Mouse (Mus musculus) liver, embryonic 16.5 days (tissue): Measurements from ENCODE around the gene Auh. TPM values are rescaled to one million over a fixed set of nuclear protein-coding genes. Genes with fewer than 3 reads are reported as not detected.

ENCODE experiments used
- ATAC-seq: fragments of 200-750 bp; cut with Nextera tagmentation; 2 replicates; pipeline ENCODE4 v1.8.0; 2017; ENCODE audit warnings: low read depth, mild to moderate bottlenecking, moderate number of reproducible peaks, moderate library complexity
- H3K27ac ChIP-seq: fragments of 300-500 bp; sonication (generic); 2 replicates; pipeline ENCODE4 v1.5.1; 2014; ENCODE audit warnings: mild to moderate bottlenecking, low read length
- H3K27me3 ChIP-seq: fragments of 300-500 bp; sonication (generic); 2 replicates; pipeline ENCODE4 v1.6.1; 2014; ENCODE audit warnings: low read depth, low read length, mixed read lengths; ENCODE audit not compliant: control insufficient read depth, insufficient read depth
- H3K36me3 ChIP-seq: fragments of 300-500 bp; sonication (generic); 2 replicates; pipeline ENCODE4 v1.6.1; 2014; ENCODE audit warnings: mild to moderate bottlenecking; ENCODE audit not compliant: control insufficient read depth, insufficient read depth
- H3K4me1 ChIP-seq: fragments of 300-500 bp; sonication (generic); 2 replicates; pipeline ENCODE4 v1.6.1; 2014; ENCODE audit warnings: low read depth, low read length, mixed read lengths; ENCODE audit not compliant: control insufficient read depth
- H3K4me2 ChIP-seq: fragments of 300-500 bp; sonication (generic); 2 replicates; pipeline ENCODE4 v1.6.1; 2014; ENCODE audit warnings: low read depth, low read length, mixed read lengths
- H3K4me3 ChIP-seq: fragments of 300-500 bp; sonication (generic); 2 replicates; pipeline ENCODE4 v1.5.1; 2014; ENCODE audit warnings: low read depth, mild to moderate bottlenecking, low read length
- H3K9ac ChIP-seq: fragments of 300-500 bp; sonication (generic); 2 replicates; pipeline ENCODE4 v1.6.1; 2014; ENCODE audit warnings: low read depth, low read length
- H3K9me3 ChIP-seq: fragments of 300-500 bp; sonication (generic); replicated peaks from 2 replicates; pipeline ENCODE4 v1.6.1; 2016; ENCODE audit warnings: low read length; ENCODE audit not compliant: control insufficient read depth
- WGBS: fragments of 180-500 bp; shearing (Covaris S2); extraction: QIAGEN DNeasy Blood & Tissue Kit; methylation state at CpG from one replicate; pipeline ENCODE4 v1.1.7; 2014; ENCODE audit not compliant: insufficient replicate concordance; 5-methylcytosine and 5-hydroxymethylcytosine counted together
- polyA plus RNA-seq: library from polyadenylated mRNA; unstranded; fragments of >200 nt; fragmentation: Nextera tagmentation; extraction: Ambion mirVana; gene quantifications from 2 replicates; pipeline ENCODE4 v1.2.1, GENCODE M21; 2015

Gene Auh
- polyA plus RNA-seq, 1 experiment from 2014 or later: 26.8 TPM

DNA sequence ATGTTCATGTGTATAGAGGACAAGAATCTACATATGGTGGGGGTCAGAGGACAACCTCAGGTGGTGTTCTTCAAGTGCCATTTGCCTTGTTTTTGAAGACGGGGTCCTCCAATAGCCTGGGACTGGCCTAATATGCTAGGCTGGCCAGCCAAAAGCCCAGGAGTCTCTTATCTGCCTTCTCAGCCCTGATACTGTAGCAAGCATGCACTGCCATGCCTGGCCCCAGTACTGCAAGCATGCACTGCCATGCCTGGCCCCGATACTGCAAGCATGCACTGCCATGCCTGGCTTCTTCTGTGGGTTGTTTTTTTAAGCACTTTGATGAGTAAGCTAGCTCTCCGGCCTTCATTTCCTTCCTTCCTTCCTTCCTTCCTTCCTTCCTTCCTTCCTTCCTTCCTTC lies 115.7 kb downstream of the Auh start:
- Histone ChIP-seq H3K4me2 (no peak overlapping the region), H3K36me3 (no peaks in the 10 kb centered on the region), H3K9me3 (no peaks in the 10 kb centered on the region), H3K4me1 (peaks cover 7% of the 10 kb centered on the region), H3K4me3 (no peak overlapping the region), H3K9ac (no peak overlapping the region), H3K27me3 (no peaks in the 10 kb centered on the region), H3K27ac (no peak overlapping the region)
- WGBS: 54% methylated on average over 3 of the region's 3 CpGs
- peak; percentile 53 for ATAC-seq

DNA sequence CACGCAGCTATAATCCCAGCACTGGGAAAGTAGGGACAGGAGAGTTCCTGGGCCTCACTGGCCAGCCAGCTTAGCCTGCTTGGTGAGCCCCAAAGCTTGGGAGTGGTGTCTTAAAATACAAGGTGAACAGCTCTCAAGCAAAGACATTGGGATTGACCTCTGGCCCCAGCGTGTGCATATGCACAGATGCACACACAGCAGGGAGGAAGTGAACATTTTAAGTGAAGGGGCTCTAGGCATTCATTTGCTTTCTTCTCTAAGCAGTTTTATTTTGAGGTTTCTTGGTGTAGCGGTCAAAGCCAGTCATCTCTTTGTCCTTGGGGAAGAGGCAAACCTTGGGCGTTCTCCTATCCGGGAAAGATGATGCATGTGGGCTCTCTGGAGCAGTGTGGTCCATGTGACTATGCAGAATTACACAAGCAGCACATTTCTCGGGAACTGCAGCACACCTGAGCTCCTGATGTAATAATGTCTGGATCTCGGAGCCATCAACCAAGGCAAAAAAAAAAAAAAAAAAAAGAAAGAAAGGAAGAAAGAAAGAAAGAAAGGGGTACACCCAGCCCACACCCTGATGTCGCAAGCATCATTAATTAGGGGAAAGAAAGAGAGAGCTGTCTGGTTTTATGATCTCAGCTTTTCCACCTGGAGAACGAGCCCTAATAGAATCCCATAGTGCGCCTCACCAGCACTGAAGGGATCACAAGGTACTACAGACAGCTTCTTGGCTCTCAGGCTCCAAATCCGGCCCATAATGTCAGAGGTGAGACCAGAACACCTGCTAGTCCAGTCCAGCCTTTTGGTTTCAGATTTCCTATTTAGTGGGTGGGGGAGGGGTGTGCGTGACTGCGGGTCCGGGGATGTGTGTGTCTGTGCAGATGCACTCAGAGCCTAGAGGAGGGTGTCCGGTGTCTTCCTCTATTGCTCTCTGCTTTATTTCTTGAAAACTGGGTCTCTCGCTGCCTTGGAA lies 116.6 kb downstream of the Auh start:
- H3K36me3 ChIP-seq: no peaks in the 10 kb centered on the region
- H3K27ac ChIP-seq: no peak overlapping the region
- peaks cover 4% of the 10 kb centered on the region for H3K4me1 ChIP-seq
- H3K4me3 ChIP-seq: no peak overlapping the region
- no peaks in the 10 kb centered on the region for H3K9me3 ChIP-seq
- no peak overlapping the region for H3K9ac ChIP-seq
- WGBS: 71% methylated on average over 16 of the region's 16 CpGs
- ATAC-seq: no peak
- no peaks in the 10 kb centered on the region for H3K27me3 ChIP-seq
- H3K4me2 ChIP-seq: no peak overlapping the region

DNA sequence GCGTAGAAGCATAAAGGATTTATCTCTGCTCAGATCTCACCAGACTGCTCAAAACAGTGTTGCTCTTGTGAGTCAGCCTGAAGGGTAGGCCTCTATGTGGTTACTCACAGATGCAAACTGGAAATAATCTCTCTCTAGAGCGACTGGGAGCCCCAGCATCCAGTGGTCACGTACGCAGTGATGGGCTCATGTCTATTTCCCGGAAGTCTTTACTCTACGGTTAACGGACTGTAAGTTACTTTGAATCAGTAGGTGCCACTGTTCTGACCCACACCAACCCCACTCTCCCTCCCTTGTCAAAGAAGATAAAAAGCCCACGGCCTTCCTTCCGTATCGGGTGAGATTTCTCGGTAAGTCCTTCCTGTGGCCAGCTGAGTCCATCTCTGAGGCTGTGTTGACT lies 121.8 kb downstream of the Auh start:
- WGBS: 29% methylated on average over 11 of the region's 11 CpGs
- H3K27me3 ChIP-seq: no peaks in the 10 kb centered on the region
- H3K4me3 ChIP-seq: no peak overlapping the region
- H3K27ac ChIP-seq: no peak overlapping the region
- H3K9me3 ChIP-seq: no peaks in the 10 kb centered on the region
- H3K36me3 ChIP-seq: no peaks in the 10 kb centered on the region
- no peak overlapping the region for H3K4me2 ChIP-seq
- H3K4me1 ChIP-seq: no peaks in the 10 kb centered on the region
- no peak overlapping the region for H3K9ac ChIP-seq
- ATAC-seq: no peak

DNA sequence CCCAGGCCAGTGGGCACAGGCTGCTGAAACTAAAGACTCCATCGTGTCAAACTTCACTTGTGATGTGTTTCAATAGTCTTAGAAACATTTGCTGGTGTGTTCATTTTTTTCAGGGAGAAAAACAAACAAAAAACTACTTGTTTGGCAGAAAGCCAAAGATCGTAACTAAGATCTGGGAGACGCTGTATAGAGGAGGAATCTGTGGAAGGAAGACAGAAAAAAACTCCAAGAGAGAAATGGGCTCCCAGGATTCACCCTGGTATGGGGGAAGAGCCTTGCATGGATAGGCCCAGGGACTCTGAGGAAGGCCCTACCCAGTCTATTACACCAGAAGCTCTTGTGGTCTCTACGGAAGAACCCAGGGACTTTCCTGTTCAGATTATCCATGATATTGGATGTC lies 123.5 kb downstream of the Auh start:
- H3K4me3 ChIP-seq: no peak overlapping the region
- H3K27me3 ChIP-seq: no peaks in the 10 kb centered on the region
- H3K4me2 ChIP-seq: no peak overlapping the region
- ATAC-seq: no peak
- 50% methylated on average over 4 of the region's 4 CpGs for WGBS
- no peaks in the 10 kb centered on the region for H3K9me3 ChIP-seq
- no peaks in the 10 kb centered on the region for H3K36me3 ChIP-seq
- H3K9ac ChIP-seq: no peak overlapping the region
- no peak overlapping the region for H3K27ac ChIP-seq
- H3K4me1 ChIP-seq: no peaks in the 10 kb centered on the region

DNA sequence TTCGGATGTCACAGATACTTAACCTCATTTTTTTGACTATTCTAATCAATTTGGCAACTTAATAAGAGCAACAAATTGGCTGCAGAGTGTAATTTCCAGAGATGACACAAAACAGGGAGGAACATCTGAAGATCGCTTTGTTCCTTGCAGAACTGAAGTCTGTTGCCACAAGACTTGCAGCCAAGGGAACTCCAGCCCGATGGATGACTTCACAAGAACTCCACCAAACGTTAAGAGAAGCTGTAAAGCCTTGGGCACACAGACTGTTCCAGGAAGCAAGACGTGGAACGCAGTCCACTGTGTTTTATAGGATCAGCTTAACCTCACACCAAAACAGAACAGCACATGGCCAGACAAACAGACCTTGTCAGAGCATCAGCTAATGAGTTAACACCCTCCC lies 123.9 kb downstream of the Auh start:
- ATAC-seq: no peak
- Histone ChIP-seq H3K9ac (no peak overlapping the region), H3K9me3 (no peaks in the 10 kb centered on the region), H3K36me3 (no peaks in the 10 kb centered on the region), H3K4me3 (no peak overlapping the region), H3K4me1 (no peaks in the 10 kb centered on the region), H3K4me2 (no peak overlapping the region), H3K27ac (no peak overlapping the region), H3K27me3 (no peaks in the 10 kb centered on the region)
- 53% methylated on average over 6 of the region's 6 CpGs for WGBS

DNA sequence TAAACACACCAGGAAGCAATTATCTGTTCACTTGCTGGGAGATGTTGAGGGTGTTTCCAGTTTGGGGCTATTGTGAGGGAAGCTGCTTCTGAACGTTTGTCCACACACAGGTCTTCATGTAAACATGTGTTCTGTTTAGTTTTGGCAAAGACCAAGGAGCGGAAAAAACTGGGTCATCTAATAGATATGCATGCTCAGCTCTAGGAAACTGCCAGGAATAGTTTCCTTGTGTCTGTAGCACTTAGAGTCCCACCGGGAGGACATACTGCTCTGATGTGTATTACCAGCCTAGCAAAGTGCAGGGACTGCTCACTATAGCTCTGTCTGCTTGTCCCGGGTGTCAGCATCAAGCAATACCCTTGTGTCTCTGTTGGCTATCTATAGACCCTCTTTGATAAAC lies 127.0 kb downstream of the Auh start:
- H3K4me3 ChIP-seq: no peak overlapping the region
- H3K9ac ChIP-seq: no peak overlapping the region
- WGBS: 52% methylated on average over 4 of the region's 4 CpGs
- no peaks in the 10 kb centered on the region for H3K4me1 ChIP-seq
- no peaks in the 10 kb centered on the region for H3K27me3 ChIP-seq
- H3K4me2 ChIP-seq: no peak overlapping the region
- H3K9me3 ChIP-seq: no peaks in the 10 kb centered on the region
- ATAC-seq: no peak
- no peaks in the 10 kb centered on the region for H3K36me3 ChIP-seq
- H3K27ac ChIP-seq: no peak overlapping the region

DNA sequence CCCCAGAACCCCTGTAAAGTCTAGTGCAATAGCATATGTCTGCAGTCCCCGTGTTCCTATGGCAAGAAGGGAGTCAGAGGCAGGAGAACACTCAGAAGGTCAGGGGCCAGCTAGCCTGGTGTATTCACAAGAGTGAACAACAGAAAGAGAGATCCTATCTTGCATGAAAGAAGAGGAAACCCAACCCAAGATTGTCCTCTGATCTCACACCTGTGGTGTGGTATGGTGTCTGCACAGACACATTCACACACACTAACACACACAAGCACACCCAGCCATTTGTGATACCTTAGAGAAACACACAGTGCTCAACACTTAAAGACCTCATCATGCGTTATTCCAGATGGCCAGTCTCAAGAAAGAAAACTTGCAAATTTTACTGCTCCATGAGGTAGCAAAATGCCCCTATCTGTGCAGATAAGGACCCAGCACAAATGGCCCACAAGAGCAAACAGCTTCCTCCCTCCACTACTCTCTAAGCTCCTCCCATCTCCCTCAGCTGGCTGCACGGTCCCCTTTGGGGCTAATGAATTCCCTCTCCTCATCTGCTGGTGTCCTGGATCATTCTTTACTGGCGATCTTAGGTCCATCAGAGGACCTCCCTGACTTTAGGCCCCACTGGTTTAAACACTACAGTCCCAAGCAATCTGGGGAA lies 128.7 kb downstream of the Auh start:
- no peak overlapping the region for H3K9ac ChIP-seq
- no peak overlapping the region for H3K4me3 ChIP-seq
- no peak for ATAC-seq
- H3K27me3 ChIP-seq: no peaks in the 10 kb centered on the region
- H3K4me2 ChIP-seq: no peak overlapping the region
- no peaks in the 10 kb centered on the region for H3K9me3 ChIP-seq
- H3K4me1 ChIP-seq: no peaks in the 10 kb centered on the region
- H3K36me3 ChIP-seq: no peaks in the 10 kb centered on the region
- 27% methylated on average over 4 of the region's 4 CpGs for WGBS
- H3K27ac ChIP-seq: no peak overlapping the region

DNA sequence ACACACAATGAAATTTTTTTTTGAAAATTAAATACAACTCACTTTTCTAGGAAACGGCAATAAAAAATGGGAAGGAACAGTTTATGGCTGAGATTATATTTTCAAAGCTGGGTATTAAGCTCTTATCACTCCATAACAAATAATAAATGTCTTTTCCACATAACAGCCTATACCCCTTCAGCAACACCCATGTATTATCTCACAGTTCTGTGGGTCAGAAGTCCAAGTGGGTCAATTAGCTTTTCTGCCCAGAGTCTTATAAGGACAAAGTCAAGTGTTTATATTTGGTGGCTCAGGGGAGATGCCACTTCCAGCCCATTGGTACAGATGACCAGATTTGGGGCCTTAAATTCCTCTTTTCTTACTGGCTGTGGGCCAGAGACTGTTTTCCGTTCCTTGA lies 129.4 kb downstream of the Auh start:
- H3K4me2 ChIP-seq: no peak overlapping the region
- 52% methylated on average over 2 of the region's 2 CpGs for WGBS
- no peaks in the 10 kb centered on the region for H3K36me3 ChIP-seq
- no peaks in the 10 kb centered on the region for H3K9me3 ChIP-seq
- ATAC-seq: no peak
- H3K27ac ChIP-seq: no peak overlapping the region
- no peaks in the 10 kb centered on the region for H3K27me3 ChIP-seq
- H3K9ac ChIP-seq: no peak overlapping the region
- H3K4me3 ChIP-seq: no peak overlapping the region
- H3K4me1 ChIP-seq: no peaks in the 10 kb centered on the region

DNA sequence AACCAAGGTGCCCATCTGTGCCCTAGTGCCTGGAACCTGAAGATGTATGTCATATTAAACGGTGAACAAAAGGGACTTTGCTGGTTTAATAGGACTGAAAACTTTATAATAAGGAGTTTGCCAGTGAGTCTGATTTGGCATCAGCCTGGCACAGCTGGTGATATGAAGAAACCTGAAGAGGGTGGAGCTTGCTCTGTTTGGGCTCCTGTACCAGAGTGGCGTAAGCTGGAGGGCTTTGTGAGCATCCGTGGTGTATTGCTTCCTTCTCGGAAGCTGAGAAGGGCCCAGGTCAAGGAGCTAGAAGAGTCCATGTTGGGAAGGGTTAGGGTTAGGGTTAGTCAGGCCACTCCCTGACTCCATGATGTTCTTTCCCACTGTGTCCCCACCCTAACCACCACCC lies 135.2 kb downstream of the Auh start:
- Histone ChIP-seq H3K4me2 (no peak overlapping the region), H3K4me1 (no peaks in the 10 kb centered on the region), H3K27me3 (no peaks in the 10 kb centered on the region), H3K36me3 (no peaks in the 10 kb centered on the region), H3K9me3 (no peaks in the 10 kb centered on the region), H3K4me3 (no peak overlapping the region), H3K27ac (no peak overlapping the region), H3K9ac (no peak overlapping the region)
- no peak for ATAC-seq
- 79% methylated on average over 4 of the region's 4 CpGs for WGBS
